Mouse (Mus musculus) megakaryocyte, embryonic 14.5 days (primary cell): ENCODE results near the gene Klhdc8b.

ENCODE experiments used
- FLI1 ChIP-seq: IDR thresholded peaks from 2 replicates; pipeline ENCODE4 v1.6.1; 2012; ENCODE audit warnings: low read length, inconsistent platforms, mixed read lengths
- GATA1 ChIP-seq: IDR thresholded peaks from 3 replicates; pipeline ENCODE4 v1.6.1; 2012; ENCODE audit warnings: mixed read lengths, low read length, inconsistent platforms, borderline replicate concordance

DNA sequence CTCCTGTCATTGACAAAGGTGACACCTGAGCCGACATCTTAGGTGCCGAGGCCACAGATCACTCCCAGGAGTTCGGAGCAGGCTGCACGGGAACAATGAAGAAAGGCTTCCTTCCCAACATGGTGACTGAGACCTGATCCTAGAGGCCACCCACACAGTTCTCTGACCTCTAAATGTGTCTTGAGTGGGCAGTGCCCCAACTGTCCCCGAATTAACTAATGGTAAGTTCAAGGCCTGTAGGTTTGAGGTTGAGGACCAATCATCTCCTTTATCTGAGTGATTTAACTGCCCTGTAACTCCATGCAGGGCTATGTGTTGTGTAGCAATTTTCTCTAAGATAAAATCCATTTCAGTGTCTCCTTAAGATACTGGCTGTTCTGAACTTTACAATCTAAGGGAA lies 8.0 kb upstream of the Klhdc8b start:
- TF ChIP-seq GATA1 (no peak), FLI1 (no peak)
